Mouse (Mus musculus): ENCODE data around the gene Arvcf. TPM values are rescaled to one million over a fixed set of nuclear protein-coding genes. Genes with fewer than 3 reads are reported as not detected.
A peak's percentile ranks its signal among the peaks of the same experiment; 100 is the strongest.

The Arvcf gene
- polyA plus RNA-seq, 1 experiment from 2014 or later: 19.5 TPM

DNA sequence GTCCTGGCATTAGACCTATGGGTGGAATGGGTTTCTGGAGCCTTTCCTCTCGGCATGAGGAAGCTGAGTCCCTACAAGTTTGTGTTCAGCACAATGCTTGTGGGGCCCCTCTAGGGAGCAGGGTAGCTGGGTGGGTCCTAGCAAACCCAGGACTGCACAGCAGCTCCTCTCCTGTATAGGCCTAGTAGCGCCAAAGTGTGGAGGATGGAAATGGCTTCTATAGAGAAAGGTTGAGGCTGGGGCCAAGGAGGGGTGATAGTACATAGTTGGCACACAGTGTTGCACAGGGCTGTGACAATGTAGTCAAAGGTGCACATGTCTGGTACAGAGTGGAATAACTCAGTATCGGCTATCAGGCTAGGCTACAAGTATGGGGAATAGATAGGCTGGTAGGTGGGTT lies 46.1 kb downstream of the Arvcf start:
- no peak overlapping the region for H3K4me3 ChIP-seq (ENCODE audit: low read depth, low read length)
- peaks cover 9% of the 10 kb centered on the region; the same call in 1 of the 2 replicates for H3K36me3 ChIP-seq (ENCODE audit: control insufficient read depth, insufficient read depth, low read length)
- no peak for ATAC-seq (replicated peaks; ENCODE audit: insufficient number of reproducible peaks, low FRiP score, low TSS enrichment)
- H3K4me1 ChIP-seq (ENCODE audit: control insufficient read depth, insufficient read depth, low read length): peaks cover 39% of the 10 kb centered on the region
- no peaks in the 10 kb centered on the region for H3K27me3 ChIP-seq (ENCODE audit: control insufficient read depth, insufficient read depth, low read length)
- 0 out of 2 replicates have a peak overlapping the region, but pooled peaks have one; percentile 17 for H3K27ac ChIP-seq (ENCODE audit: low read depth, low read length)
- 84% methylated on average over 3 of the region's 3 CpGs for WGBS (ENCODE audit: insufficient replicate concordance)
- peak overlapping the region; percentile 34; the same call in 1 of the 2 replicates for H3K9ac ChIP-seq (ENCODE audit: low read depth, low read length)
- H3K9me3 ChIP-seq (replicated peaks; ENCODE audit: control insufficient read depth, low read length): no peaks in the 10 kb centered on the region
- peak overlapping the region; percentile 88 for H3K4me2 ChIP-seq

GRCm38 (mm10) chr16:18394777-18395619 lies 47.0 kb downstream of the Arvcf start:
- no peaks in the 10 kb centered on the region for H3K27me3 ChIP-seq (ENCODE audit: control insufficient read depth, insufficient read depth, low read length)
- peaks cover 9% of the 10 kb centered on the region; the same call in 1 of the 2 replicates for H3K36me3 ChIP-seq (ENCODE audit: control insufficient read depth, insufficient read depth, low read length)
- WGBS (ENCODE audit: insufficient replicate concordance): 22% methylated on average over 10 of the region's 11 CpGs
- H3K9me3 ChIP-seq (replicated peaks; ENCODE audit: control insufficient read depth, low read length): no peaks in the 10 kb centered on the region
- peak overlapping the region; percentile 61 for H3K9ac ChIP-seq (ENCODE audit: low read depth, low read length)
- H3K4me2 ChIP-seq: peak overlapping the region; percentile 43
- ATAC-seq (replicated peaks; ENCODE audit: insufficient number of reproducible peaks, low FRiP score, low TSS enrichment): no peak
- peak overlapping the region; percentile 94 for H3K27ac ChIP-seq (ENCODE audit: low read depth, low read length)
- H3K4me3 ChIP-seq (ENCODE audit: low read depth, low read length): 0 out of 2 replicates have a peak overlapping the region, but pooled peaks have one; percentile 8
- peaks cover 39% of the 10 kb centered on the region for H3K4me1 ChIP-seq (ENCODE audit: control insufficient read depth, insufficient read depth, low read length)

DNA sequence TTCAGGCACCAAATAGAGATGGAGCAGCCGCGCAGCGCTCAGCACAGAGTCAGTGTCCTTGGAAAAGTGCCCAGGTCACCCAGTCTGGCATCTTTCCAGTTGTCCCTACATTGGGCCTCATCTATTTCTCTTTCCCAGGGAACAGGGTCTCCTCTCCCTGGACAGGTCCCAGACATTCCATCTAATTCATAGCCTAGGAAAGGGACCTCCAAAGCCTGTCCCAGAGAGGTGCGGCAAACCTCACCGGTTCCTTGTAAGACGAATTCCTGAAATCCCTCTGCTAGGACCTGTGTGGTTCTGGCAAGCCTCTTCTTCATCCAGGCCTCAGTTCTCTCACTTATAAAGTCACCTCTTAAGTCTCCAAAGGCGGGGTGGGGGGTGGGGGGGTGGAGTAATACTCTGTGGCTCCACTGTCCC lies 47.6 kb downstream of the Arvcf start:
- no peaks in the 10 kb centered on the region for H3K27me3 ChIP-seq (ENCODE audit: control insufficient read depth, insufficient read depth, low read length)
- H3K4me3 ChIP-seq (ENCODE audit: low read depth, low read length): no peak overlapping the region
- peaks cover 45% of the 10 kb centered on the region for H3K4me1 ChIP-seq (ENCODE audit: control insufficient read depth, insufficient read depth, low read length)
- H3K9ac ChIP-seq (ENCODE audit: low read depth, low read length): peak overlapping the region; percentile 58
- no peaks in the 10 kb centered on the region for H3K9me3 ChIP-seq (replicated peaks; ENCODE audit: control insufficient read depth, low read length)
- WGBS (ENCODE audit: insufficient replicate concordance): 29% methylated on average over 6 of the region's 7 CpGs
- H3K27ac ChIP-seq (ENCODE audit: low read depth, low read length): peak overlapping the region; percentile 94
- H3K4me2 ChIP-seq: peak overlapping the region; percentile 43
- peaks cover 11% of the 10 kb centered on the region; the same call in 1 of the 2 replicates for H3K36me3 ChIP-seq (ENCODE audit: control insufficient read depth, insufficient read depth, low read length)
- no peak for ATAC-seq (replicated peaks; ENCODE audit: insufficient number of reproducible peaks, low FRiP score, low TSS enrichment)

DNA sequence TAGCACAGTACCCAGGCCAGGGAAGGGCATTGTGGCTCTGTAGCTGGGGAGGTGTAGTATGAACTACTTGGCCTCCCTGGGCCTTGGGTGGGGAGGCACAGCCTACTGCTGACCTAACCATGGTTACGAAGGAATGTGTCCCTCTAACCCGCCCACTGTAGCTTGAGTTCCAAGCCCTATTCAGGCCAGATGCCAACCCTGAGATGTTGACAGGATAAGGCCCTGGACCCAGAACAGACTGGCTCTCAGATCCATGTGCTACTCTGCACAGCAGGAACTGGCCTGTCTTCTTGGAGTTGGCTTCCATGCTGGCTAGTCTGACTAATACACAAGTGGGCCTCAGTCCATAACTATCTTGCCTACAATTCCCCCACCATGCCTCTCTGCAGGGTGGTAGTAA lies 48.2 kb downstream of the Arvcf start:
- H3K4me1 ChIP-seq (ENCODE audit: control insufficient read depth, insufficient read depth, low read length): peaks cover 51% of the 10 kb centered on the region
- no peak for ATAC-seq (replicated peaks; ENCODE audit: insufficient number of reproducible peaks, low FRiP score, low TSS enrichment)
- peak overlapping the region; percentile 58 for H3K9ac ChIP-seq (ENCODE audit: low read depth, low read length)
- H3K27me3 ChIP-seq (ENCODE audit: control insufficient read depth, insufficient read depth, low read length): no peaks in the 10 kb centered on the region
- peak overlapping the region; percentile 94 for H3K27ac ChIP-seq (ENCODE audit: low read depth, low read length)
- WGBS (ENCODE audit: insufficient replicate concordance): 63% methylated on average over 2 of the region's 2 CpGs
- H3K4me2 ChIP-seq: peak overlapping the region; percentile 43
- peaks cover 11% of the 10 kb centered on the region; the same call in 1 of the 2 replicates for H3K36me3 ChIP-seq (ENCODE audit: control insufficient read depth, insufficient read depth, low read length)
- H3K4me3 ChIP-seq (ENCODE audit: low read depth, low read length): no peak overlapping the region
- H3K9me3 ChIP-seq (replicated peaks; ENCODE audit: control insufficient read depth, low read length): no peaks in the 10 kb centered on the region

GRCm38 (mm10) chr16:18396791-18397621 lies 49.0 kb downstream of the Arvcf start:
- no peaks in the 10 kb centered on the region for H3K27me3 ChIP-seq (ENCODE audit: control insufficient read depth, insufficient read depth, low read length)
- no peak overlapping the region; the same call in 1 of the 2 replicates for H3K9ac ChIP-seq (ENCODE audit: low read depth, low read length)
- WGBS (ENCODE audit: insufficient replicate concordance): 92% methylated on average over 27 of the region's 27 CpGs
- H3K4me3 ChIP-seq (ENCODE audit: low read depth, low read length): no peak overlapping the region
- H3K4me1 ChIP-seq (ENCODE audit: control insufficient read depth, insufficient read depth, low read length): peaks cover 54% of the 10 kb centered on the region
- peak overlapping the region; percentile 94; the same call in 1 of the 2 replicates for H3K27ac ChIP-seq (ENCODE audit: low read depth, low read length)
- no peak overlapping the region for H3K4me2 ChIP-seq
- ATAC-seq (replicated peaks; ENCODE audit: insufficient number of reproducible peaks, low FRiP score, low TSS enrichment): no peak
- H3K9me3 ChIP-seq (replicated peaks; ENCODE audit: control insufficient read depth, low read length): no peaks in the 10 kb centered on the region
- H3K36me3 ChIP-seq (ENCODE audit: control insufficient read depth, insufficient read depth, low read length): peaks cover 12% of the 10 kb centered on the region; the same call in 1 of the 2 replicates

DNA sequence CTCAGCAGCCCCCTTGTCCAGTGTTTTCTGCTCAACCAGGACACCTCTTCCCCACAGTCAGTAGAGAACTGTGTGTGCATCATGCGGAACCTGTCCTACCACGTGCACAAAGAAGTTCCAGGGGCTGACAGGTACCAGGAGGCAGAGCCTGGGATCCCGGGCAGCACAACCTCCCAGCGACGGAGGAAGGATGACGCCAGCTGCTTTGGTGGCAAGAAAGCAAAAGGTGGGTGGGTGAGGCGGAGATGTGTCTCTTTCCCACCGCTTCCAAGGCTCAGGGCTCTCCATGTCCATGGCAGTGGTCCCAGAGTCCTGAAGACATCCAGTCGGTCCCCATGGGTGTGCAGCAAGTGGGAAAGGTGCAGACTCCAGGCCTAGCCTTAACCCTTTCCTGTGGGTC lies 52.0 kb downstream of the Arvcf start:
- no peak overlapping the region for H3K4me2 ChIP-seq
- ATAC-seq (replicated peaks; ENCODE audit: insufficient number of reproducible peaks, low FRiP score, low TSS enrichment): no peak
- WGBS (ENCODE audit: insufficient replicate concordance): 73% methylated on average over 9 of the region's 9 CpGs
- H3K27ac ChIP-seq (ENCODE audit: low read depth, low read length): no peak overlapping the region
- no peaks in the 10 kb centered on the region for H3K27me3 ChIP-seq (ENCODE audit: control insufficient read depth, insufficient read depth, low read length)
- no peak overlapping the region for H3K9ac ChIP-seq (ENCODE audit: low read depth, low read length)
- H3K9me3 ChIP-seq (replicated peaks; ENCODE audit: control insufficient read depth, low read length): no peaks in the 10 kb centered on the region
- H3K4me3 ChIP-seq (ENCODE audit: low read depth, low read length): no peak overlapping the region
- H3K4me1 ChIP-seq (ENCODE audit: control insufficient read depth, insufficient read depth, low read length): peaks cover 34% of the 10 kb centered on the region
- H3K36me3 ChIP-seq (ENCODE audit: control insufficient read depth, insufficient read depth, low read length): peaks cover 38% of the 10 kb centered on the region

- no peaks in the 10 kb centered on the region for H3K27me3 ChIP-seq (ENCODE audit: control insufficient read depth, insufficient read depth, low read length)
- peak; percentile 50 for ATAC-seq (replicated peaks; ENCODE audit: insufficient number of reproducible peaks, low FRiP score, low TSS enrichment)
- H3K9ac ChIP-seq (ENCODE audit: low read depth, low read length): no peak overlapping the region; the same call in 1 of the 2 replicates
- H3K4me1 ChIP-seq (ENCODE audit: control insufficient read depth, insufficient read depth, low read length): peaks cover 30% of the 10 kb centered on the region
- H3K36me3 ChIP-seq (ENCODE audit: control insufficient read depth, insufficient read depth, low read length): peaks cover 41% of the 10 kb centered on the region
- H3K9me3 ChIP-seq (replicated peaks; ENCODE audit: control insufficient read depth, low read length): no peaks in the 10 kb centered on the region
- 47% methylated on average over 7 of the region's 7 CpGs for WGBS (ENCODE audit: insufficient replicate concordance)
- no peak overlapping the region for H3K4me3 ChIP-seq (ENCODE audit: low read depth, low read length)
- peak overlapping the region; percentile 70 for H3K27ac ChIP-seq (ENCODE audit: low read depth, low read length)
- 0 out of 2 replicates have a peak overlapping the region, but pooled peaks have one; percentile 10 for H3K4me2 ChIP-seq
These were observed 52.7 kb downstream of the Arvcf start for GRCm38 (mm10) chr16:18400472-18401216.

- Histone ChIP-seq H3K4me3 (ENCODE audit: low read depth, low read length) (no peak overlapping the region), H3K27me3 (ENCODE audit: control insufficient read depth, insufficient read depth, low read length) (no peaks in the 10 kb centered on the region), H3K4me2 (no peak overlapping the region), H3K9ac (ENCODE audit: low read depth, low read length) (no peak overlapping the region), H3K9me3 (replicated peaks; ENCODE audit: control insufficient read depth, low read length) (no peaks in the 10 kb centered on the region), H3K36me3 (ENCODE audit: control insufficient read depth, insufficient read depth, low read length) (peaks cover 39% of the 10 kb centered on the region), H3K4me1 (ENCODE audit: control insufficient read depth, insufficient read depth, low read length) (peaks cover 27% of the 10 kb centered on the region), H3K27ac (ENCODE audit: low read depth, low read length) (no peak overlapping the region)
- WGBS (ENCODE audit: insufficient replicate concordance): 84% methylated on average over 12 of the region's 12 CpGs
- no peak for ATAC-seq (replicated peaks; ENCODE audit: insufficient number of reproducible peaks, low FRiP score, low TSS enrichment)
These were observed 55.3 kb downstream of the Arvcf start for GRCm38 (mm10) chr16:18403285-18403684.

All from heart, embryonic 11.5 days (tissue).